Mouse (Mus musculus) brain, embryonic 18.5 days (tissue): ENCODE measurements at regions not wholly inside any gene's neighbourhood (a gene's known extent, or its start where the extent isn't known, plus 50 kb on each side); places are given as distances from the start of the nearest gene placed in this dataset.

ENCODE experiments used
- DNase-seq: peaks from one replicate; pipeline ENCODE4 v3.0.0-alpha.2; 2012; ENCODE audit warnings: low read depth, low spot score

- no peak for DNase-seq
Measured at GRCm38 (mm10) chr10:87432306-87432705, 61.2 kb downstream of the Ascl1 start.

- DNase-seq, result peak; percentile 47
Measured at GRCm38 (mm10) chr10:87419940-87420385, 73.5 kb downstream of the Ascl1 start.

- no peak for DNase-seq
Measured at GRCm38 (mm10) chr10:87419245-87419939, 74.1 kb downstream of the Ascl1 start.

- no peak for DNase-seq
Measured at GRCm38 (mm10) chr10:87394296-87394921, 99.1 kb downstream of the Ascl1 start.

- DNase-seq, result no peak
Measured at GRCm38 (mm10) chr10:87389148-87389547, 104.3 kb downstream of the Ascl1 start.

GRCm38 (mm10) chr10:87385276-87385675 lies 108.2 kb downstream of the Ascl1 start:
- no peak for DNase-seq

- DNase-seq, result no peak
Measured at GRCm38 (mm10) chr10:87384606-87385206, 108.8 kb downstream of the Ascl1 start.

GRCm38 (mm10) chr10:87351400-87352172 lies 141.9 kb downstream of the Ascl1 start:
- peak; percentile 73 for DNase-seq

GRCm38 (mm10) chr10:87351079-87351399 lies 142.4 kb downstream of the Ascl1 start:
- no peak for DNase-seq

- DNase-seq, result no peak
Measured at GRCm38 (mm10) chr10:87335176-87335575, 158.3 kb downstream of the Ascl1 start.

- peak; percentile 30 for DNase-seq
Measured at GRCm38 (mm10) chr10:87333311-87333710, 160.1 kb downstream of the Ascl1 start.

GRCm38 (mm10) chr10:87329471-87329870 lies 164.0 kb downstream of the Ascl1 start:
- DNase-seq, result no peak

GRCm38 (mm10) chr10:87325769-87326168 lies 167.7 kb downstream of the Ascl1 start:
- peak; percentile 26 for DNase-seq

- DNase-seq, result peak; percentile 4
Measured at GRCm38 (mm10) chr10:87325143-87325542, 168.3 kb downstream of the Ascl1 start.

GRCm38 (mm10) chr10:87309601-87310062 lies 183.8 kb downstream of the Ascl1 start:
- no peak for DNase-seq

- DNase-seq, result no peak
Measured at GRCm38 (mm10) chr10:87308815-87309396, 184.6 kb downstream of the Ascl1 start.

GRCm38 (mm10) chr10:87297166-87297565 lies 196.3 kb downstream of the Ascl1 start:
- DNase-seq, result no peak

- no peak for DNase-seq
Measured at GRCm38 (mm10) chr10:87293317-87293716, 200.1 kb downstream of the Ascl1 start.

- DNase-seq, result no peak
Measured at GRCm38 (mm10) chr10:87286831-87287230, 206.6 kb downstream of the Ascl1 start.

- DNase-seq, result peak; percentile 32
Measured at GRCm38 (mm10) chr10:87284296-87284695, 209.2 kb downstream of the Ascl1 start.
